Mouse (Mus musculus): ENCODE measurements around the gene Itgb5. TPM values are rescaled to one million over a fixed set of nuclear protein-coding genes. Genes with fewer than 3 reads are reported as not detected.

Gene Itgb5
- polyA plus RNA-seq, 2 experiments = 10.8 to 14.1 TPM

DNA sequence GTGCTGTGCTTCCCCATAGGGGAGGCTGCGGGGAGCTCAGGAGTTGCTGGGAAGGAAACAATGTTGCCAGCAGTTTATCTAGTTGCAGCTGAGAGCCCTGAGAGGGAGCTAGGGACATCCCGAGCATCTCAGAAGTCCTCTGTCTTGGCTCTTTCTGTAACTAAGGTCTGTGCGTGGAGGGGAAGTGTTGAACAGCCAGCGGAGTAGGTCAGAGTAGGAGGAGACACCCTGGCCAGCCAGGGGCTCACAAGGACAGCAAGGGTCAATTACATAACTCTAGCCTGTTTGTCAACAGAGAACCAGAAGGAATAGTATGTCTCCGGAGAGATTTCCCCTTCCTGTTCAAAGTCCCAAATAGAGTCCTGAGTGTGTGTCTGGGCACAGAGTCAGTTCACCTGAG is 102.7 kb downstream of the Itgb5 start:
- H3K4me3 ChIP-seq (ENCODE audit: insufficient read depth in 1 of 2, low read depth in 2 of 2, low read length in 2 of 2) = no peak overlapping the region
- WGBS (ENCODE audit: insufficient replicate concordance) = 31% methylated on average over 5 of the region's 5 CpGs
- TF ChIP-seq EP300 (IDR thresholded peaks at IDR 0.05; ENCODE audit: low read depth) = no peak
- no peak for TF ChIP-seq CTCF (IDR thresholded peaks at IDR 0.05; ENCODE audit: low read depth)
- H3K9me3 ChIP-seq (ENCODE audit: control insufficient read depth, low read length) = no peaks in the 10 kb centered on the region
- no peak for ATAC-seq (ENCODE audit: insufficient read depth)
- no peak overlapping the region for H3K9ac ChIP-seq (replicated peaks)
- H3K4me2 ChIP-seq (ENCODE audit: low read depth) = no peak overlapping the region
- peaks cover 0 to 11% of the 10 kb centered on the region in 2 experiments; a peak in 1 of 4 replicates for H3K4me1 ChIP-seq (replicated peaks; ENCODE audit: control insufficient read depth in 2 of 2, insufficient read depth in 2 of 2, low read length in 1 of 2)
- H3K27ac ChIP-seq = no peak overlapping the region
- no peaks in the 10 kb centered on the region for H3K27me3 ChIP-seq (ENCODE audit: control insufficient read depth, insufficient read depth, low read length)
- H3K36me3 ChIP-seq (replicated peaks; ENCODE audit: control insufficient read depth, insufficient read depth, low read depth) = no peaks in the 10 kb centered on the region
- no peak for DNase-seq (ENCODE audit: low read depth in 3 of 3, low spot score in 3 of 3)

DNA sequence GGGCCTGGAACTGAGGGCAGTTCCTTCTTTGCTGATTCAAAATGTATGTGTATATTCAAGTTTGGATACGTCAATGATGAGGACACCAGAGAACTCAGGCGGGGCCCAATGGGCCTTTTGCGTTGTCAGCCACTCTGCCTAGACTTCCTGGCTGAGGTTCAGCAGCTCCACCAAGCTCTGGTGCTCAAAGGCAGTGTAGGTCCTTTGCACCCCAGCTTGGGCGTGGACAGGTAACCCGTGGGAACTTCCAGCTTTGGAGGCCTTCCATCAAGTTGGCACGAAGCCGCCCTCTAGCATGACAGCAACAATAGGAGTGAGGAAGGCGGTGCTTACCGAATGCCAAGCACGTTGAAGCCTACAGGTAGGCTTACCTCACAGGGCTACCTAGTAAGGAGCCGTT is 103.9 kb downstream of the Itgb5 start:
- DNase-seq (ENCODE audit: low read depth in 3 of 3, low spot score in 3 of 3) = no peak
- H3K9me3 ChIP-seq (ENCODE audit: control insufficient read depth, low read length) = no peaks in the 10 kb centered on the region
- TF ChIP-seq CTCF (IDR thresholded peaks at IDR 0.05; ENCODE audit: low read depth) = no peak
- TF ChIP-seq EP300 (IDR thresholded peaks at IDR 0.05; ENCODE audit: low read depth) = no peak
- ATAC-seq (ENCODE audit: insufficient read depth) = no peak
- WGBS (ENCODE audit: insufficient replicate concordance) = 71% methylated on average over 11 of the region's 11 CpGs
- H3K4me1 ChIP-seq (replicated peaks; ENCODE audit: control insufficient read depth in 2 of 2, insufficient read depth in 2 of 2, low read length in 1 of 2) = peaks cover 0 to 12% of the 10 kb centered on the region in 2 experiments; a peak in 1 of 4 replicates
- H3K27ac ChIP-seq = no peak overlapping the region
- H3K9ac ChIP-seq (replicated peaks) = no peak overlapping the region
- no peaks in the 10 kb centered on the region for H3K36me3 ChIP-seq (replicated peaks; ENCODE audit: control insufficient read depth, insufficient read depth, low read depth)
- no peaks in the 10 kb centered on the region for H3K27me3 ChIP-seq (ENCODE audit: control insufficient read depth, insufficient read depth, low read length)
- H3K4me3 ChIP-seq (ENCODE audit: insufficient read depth in 1 of 2, low read depth in 2 of 2, low read length in 2 of 2) = no peak overlapping the region
- H3K4me2 ChIP-seq (ENCODE audit: low read depth) = no peak overlapping the region

GRCm38 (mm10) chr16:33934701-33935406 is 105.4 kb downstream of the Itgb5 start:
- H3K27me3 ChIP-seq (ENCODE audit: control insufficient read depth, insufficient read depth, low read length) = no peaks in the 10 kb centered on the region
- H3K36me3 ChIP-seq (replicated peaks; ENCODE audit: control insufficient read depth, insufficient read depth, low read depth) = no peaks in the 10 kb centered on the region
- ATAC-seq (ENCODE audit: insufficient read depth) (no peak), DNase-seq (ENCODE audit: low read depth in 3 of 3, low spot score in 3 of 3) (no peak)
- no peak overlapping the region for H3K4me3 ChIP-seq (ENCODE audit: insufficient read depth in 1 of 2, low read depth in 2 of 2, low read length in 2 of 2)
- peaks cover 0 to 6% of the 10 kb centered on the region in 2 experiments; a peak in 1 of 4 replicates for H3K4me1 ChIP-seq (replicated peaks; ENCODE audit: control insufficient read depth in 2 of 2, insufficient read depth in 2 of 2, low read length in 1 of 2)
- no peaks in the 10 kb centered on the region for H3K9me3 ChIP-seq (ENCODE audit: control insufficient read depth, low read length)
- no peak for TF ChIP-seq CTCF (IDR thresholded peaks at IDR 0.05; ENCODE audit: low read depth)
- no peak for TF ChIP-seq EP300 (IDR thresholded peaks at IDR 0.05; ENCODE audit: low read depth)
- H3K4me2 ChIP-seq (ENCODE audit: low read depth) = no peak overlapping the region
- WGBS (ENCODE audit: insufficient replicate concordance) = 43% methylated on average over 5 of the region's 5 CpGs
- H3K27ac ChIP-seq = no peak overlapping the region
- no peak overlapping the region for H3K9ac ChIP-seq (replicated peaks)

DNA sequence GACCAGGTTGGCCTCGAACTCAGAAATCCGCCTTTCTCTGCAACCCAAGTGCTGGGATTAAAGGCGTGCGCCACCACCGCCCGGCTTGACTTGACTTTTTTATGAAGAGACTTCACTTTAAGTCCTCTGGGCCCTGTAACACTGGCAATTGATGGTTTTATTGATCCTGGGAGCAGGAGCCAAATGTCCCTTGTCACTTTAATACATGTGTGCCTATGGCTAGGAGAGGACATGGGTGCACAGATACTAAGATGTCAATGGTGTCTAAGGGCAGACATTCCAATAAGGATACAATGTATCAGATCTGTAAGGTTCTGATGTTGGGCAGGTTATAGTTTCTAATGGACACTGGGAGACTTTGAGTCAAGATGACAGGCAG is 105.9 kb downstream of the Itgb5 start:
- no peak for TF ChIP-seq EP300 (IDR thresholded peaks at IDR 0.05; ENCODE audit: low read depth)
- Histone ChIP-seq H3K4me1 (replicated peaks; ENCODE audit: control insufficient read depth in 2 of 2, insufficient read depth in 2 of 2, low read length in 1 of 2) (peaks cover 0 to 6% of the 10 kb centered on the region in 2 experiments; a peak in 1 of 4 replicates), H3K4me3 (ENCODE audit: insufficient read depth in 1 of 2, low read depth in 2 of 2, low read length in 2 of 2) (no peak overlapping the region), H3K9ac (replicated peaks) (no peak overlapping the region), H3K27ac (no peak overlapping the region), H3K27me3 (ENCODE audit: control insufficient read depth, insufficient read depth, low read length) (no peaks in the 10 kb centered on the region), H3K9me3 (ENCODE audit: control insufficient read depth, low read length) (no peaks in the 10 kb centered on the region), H3K36me3 (replicated peaks; ENCODE audit: control insufficient read depth, insufficient read depth, low read depth) (no peaks in the 10 kb centered on the region), H3K4me2 (ENCODE audit: low read depth) (no peak overlapping the region)
- WGBS (ENCODE audit: insufficient replicate concordance) = 83% methylated on average over 6 of the region's 6 CpGs
- no peak for ATAC-seq (ENCODE audit: insufficient read depth)
- DNase-seq (ENCODE audit: low read depth in 3 of 3, low spot score in 3 of 3) = no peak

GRCm38 (mm10) chr16:33936885-33937284 is 107.4 kb downstream of the Itgb5 start:
- 40% methylated on average over 4 of the region's 4 CpGs for WGBS (ENCODE audit: insufficient replicate concordance)
- DNase-seq (ENCODE audit: low read depth in 3 of 3, low spot score in 3 of 3) = no peak

More at GRCm38 (mm10) chr16:33936885-33937284, 107.4 kb downstream of the Itgb5 start:
- no peak overlapping the region for H3K27ac ChIP-seq
- H3K4me2 ChIP-seq (ENCODE audit: low read depth) = no peak overlapping the region
- no peaks in the 10 kb centered on the region for H3K9me3 ChIP-seq (ENCODE audit: control insufficient read depth, low read length)
- H3K4me3 ChIP-seq (ENCODE audit: insufficient read depth in 1 of 2, low read depth in 2 of 2, low read length in 2 of 2) = no peak overlapping the region
- no peak for TF ChIP-seq EP300 (IDR thresholded peaks at IDR 0.05; ENCODE audit: low read depth)
- TF ChIP-seq CTCF (IDR thresholded peaks at IDR 0.05; ENCODE audit: low read depth) = no peak
- no peak for ATAC-seq (ENCODE audit: insufficient read depth)
- H3K27me3 ChIP-seq (ENCODE audit: control insufficient read depth, insufficient read depth, low read length) = no peaks in the 10 kb centered on the region
- peaks cover 0 to 6% of the 10 kb centered on the region in 2 experiments; a peak in 1 of 4 replicates for H3K4me1 ChIP-seq (replicated peaks; ENCODE audit: control insufficient read depth in 2 of 2, insufficient read depth in 2 of 2, low read length in 1 of 2)
- H3K9ac ChIP-seq (replicated peaks) = no peak overlapping the region
- no peaks in the 10 kb centered on the region for H3K36me3 ChIP-seq (replicated peaks; ENCODE audit: control insufficient read depth, insufficient read depth, low read depth)

Data from liver, embryonic 14.5 days (tissue).